Mouse (Mus musculus) forebrain, postnatal 0 days (tissue): ENCODE data around the gene Efcab11. TPM values are rescaled to one million over a fixed set of nuclear protein-coding genes. Genes with fewer than 3 reads are reported as not detected.

Experiments used
- ATAC-seq: fragments of 200-750 bp; cut with Nextera tagmentation; 2 replicates; pipeline ENCODE4 v1.8.0; 2017; ENCODE audit warnings: mild to moderate bottlenecking, moderate library complexity
- DNase-seq: peaks from one replicate; pipeline ENCODE4 v3.0.0-alpha.2; 2015
- H3K27ac ChIP-seq: fragments of 300-500 bp; sonication (generic); 2 replicates; pipeline ENCODE4 v1.5.1; 2014; ENCODE audit warnings: low read depth, mild to moderate bottlenecking, antibody characterized with exemption, low read length, moderate library complexity, mixed read lengths
- H3K27me3 ChIP-seq: fragments of 300-500 bp; sonication (generic); 2 replicates; pipeline ENCODE4 v1.6.1; 2014; ENCODE audit warnings: mild to moderate bottlenecking, low read length, mixed read lengths; ENCODE audit not compliant: insufficient read depth
- H3K36me3 ChIP-seq: fragments of 300-500 bp; sonication (generic); 2 replicates; pipeline ENCODE4 v1.6.1; 2014; ENCODE audit warnings: mild to moderate bottlenecking, moderate library complexity; ENCODE audit not compliant: insufficient read depth
- H3K4me1 ChIP-seq: fragments of 300-500 bp; sonication (generic); 2 replicates; pipeline ENCODE4 v1.6.1; 2014; ENCODE audit warnings: antibody characterized with exemption; ENCODE audit not compliant: insufficient read depth
- H3K4me2 ChIP-seq: fragments of 300-500 bp; sonication (generic); 2 replicates; pipeline ENCODE4 v1.6.1; 2014; ENCODE audit warnings: low read depth, mild to moderate bottlenecking, moderate library complexity
- H3K4me3 ChIP-seq: fragments of 300-500 bp; sonication (generic); 2 replicates; pipeline ENCODE4 v1.5.1; 2014; ENCODE audit warnings: low read depth, low read length, mixed read lengths
- H3K9ac ChIP-seq: fragments of 300-500 bp; sonication (generic); 2 replicates; pipeline ENCODE4 v1.6.1; 2014; ENCODE audit warnings: mild to moderate bottlenecking
- H3K9me3 ChIP-seq: fragments of 300-500 bp; sonication (generic); 2 replicates; pipeline ENCODE4 v1.6.1; 2016; ENCODE audit warnings: low read length
- CTCF ChIP-seq: sonication (generic); IDR thresholded peaks from 2 replicates; pipeline ENCODE4 v1.5.1; 2016; ENCODE audit warnings: antibody characterized with exemption, control low read depth, low read depth
- WGBS: fragments of 180-500 bp; shearing (Covaris S2); extraction: QIAGEN DNeasy Blood & Tissue Kit; methylation state at CpG from one replicate; pipeline ENCODE4 v1.1.7; 2014; 5-methylcytosine and 5-hydroxymethylcytosine counted together
- polyA plus RNA-seq: library from polyadenylated mRNA; unstranded; fragments of >200 nt; fragmentation: Nextera tagmentation; extraction: Ambion mirVana; gene quantifications from 2 replicates; pipeline ENCODE4 v1.2.1, GENCODE M21; 2015
- total RNA-seq: library from RNA; depleted of rRNA; stranded (reverse); fragments of >200 nt; gene quantifications from 2 replicates; pipeline ENCODE4 v1.2.3, GENCODE M21; 2014

Gene Efcab11
- total and polyA plus RNA-seq, 2 experiments from 2014 or later, result 3.3 to 3.7 TPM

DNA sequence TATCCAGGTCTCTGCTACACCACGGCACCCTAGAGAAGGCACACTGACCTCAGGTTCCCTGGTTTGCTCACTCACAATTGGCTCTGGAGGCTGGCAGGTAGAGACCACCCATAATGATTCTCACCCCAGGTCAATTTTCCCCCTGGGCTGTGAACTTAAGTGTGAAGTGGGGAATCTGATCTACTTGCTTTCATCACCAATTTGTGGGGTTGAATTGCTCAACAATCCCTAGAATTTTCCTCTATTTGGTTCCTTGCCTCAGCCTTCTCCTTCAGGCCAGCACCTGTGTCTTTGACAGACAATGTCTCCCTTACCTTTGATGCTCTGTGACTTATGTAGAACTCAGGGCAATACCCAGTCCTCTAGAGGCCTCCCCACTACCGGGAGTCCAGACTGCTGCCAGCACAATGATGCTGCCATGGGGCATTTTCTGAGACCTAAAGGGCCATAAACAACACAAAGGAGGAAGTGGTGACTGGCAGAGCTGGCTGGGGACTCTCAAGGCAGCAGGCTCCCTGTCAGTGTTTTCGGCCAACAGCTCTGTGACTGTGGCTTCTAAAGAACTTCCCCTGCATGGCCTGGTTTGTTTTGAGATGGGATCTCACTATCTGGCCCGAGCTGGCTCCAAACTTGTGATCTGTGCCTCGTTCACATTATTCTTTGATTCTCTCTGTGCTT is 94.8 kb downstream of the Efcab11 start:
- DNase-seq (no peak), ATAC-seq (no peak)
- Histone ChIP-seq H3K4me1 (peaks cover 3% of the 10 kb centered on the region; the same call in 1 of the 2 replicates), H3K4me2 (no peak overlapping the region), H3K36me3 (no peaks in the 10 kb centered on the region), H3K4me3 (no peak overlapping the region), H3K9ac (no peak overlapping the region), H3K27me3 (no peaks in the 10 kb centered on the region), H3K9me3 (no peaks in the 10 kb centered on the region), H3K27ac (no peak overlapping the region)
- WGBS, result 70% methylated on average over 5 of the region's 5 CpGs
- no peak for TF ChIP-seq CTCF

GRCm38 (mm10) chr12:99781774-99782173 is 102.5 kb downstream of the Efcab11 start:
- H3K36me3 ChIP-seq, result no peaks in the 10 kb centered on the region
- no peak overlapping the region for H3K4me3 ChIP-seq
- no peak overlapping the region for H3K4me2 ChIP-seq
- H3K9ac ChIP-seq, result no peak overlapping the region
- no peak for TF ChIP-seq CTCF
- H3K9me3 ChIP-seq, result no peaks in the 10 kb centered on the region
- no peaks in the 10 kb centered on the region for H3K4me1 ChIP-seq
- no peak overlapping the region for H3K27ac ChIP-seq
- DNase-seq (no peak), ATAC-seq (no peak)
- 82% methylated on average over 5 of the region's 5 CpGs for WGBS
- no peaks in the 10 kb centered on the region for H3K27me3 ChIP-seq

DNA sequence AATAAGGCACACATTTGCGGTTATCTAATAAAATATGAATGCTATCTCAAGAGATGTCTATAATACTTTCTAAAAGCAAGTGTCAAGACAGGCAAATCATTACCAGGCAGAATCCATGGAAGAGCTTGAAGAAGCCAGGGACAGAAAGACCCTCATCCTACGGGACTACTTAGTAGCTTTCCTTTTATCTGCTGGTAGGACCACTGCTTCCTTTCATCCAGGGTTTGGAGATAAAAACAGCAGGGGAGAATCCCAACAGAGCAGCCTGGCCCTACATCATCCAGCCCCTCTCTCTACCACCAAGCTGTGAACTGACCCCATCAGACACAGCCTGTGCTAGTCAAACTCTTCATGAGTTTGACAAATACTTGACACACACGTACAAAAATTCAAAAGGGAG is 103.8 kb downstream of the Efcab11 start:
- 82% methylated on average over 3 of the region's 3 CpGs for WGBS
- DNase-seq (no peak), ATAC-seq (no peak)
- H3K36me3 ChIP-seq, result no peaks in the 10 kb centered on the region
- no peak for TF ChIP-seq CTCF
- H3K27ac ChIP-seq, result no peak overlapping the region
- H3K4me3 ChIP-seq, result no peak overlapping the region
- H3K4me2 ChIP-seq, result no peak overlapping the region
- H3K9ac ChIP-seq, result no peak overlapping the region
- no peaks in the 10 kb centered on the region for H3K4me1 ChIP-seq
- no peaks in the 10 kb centered on the region for H3K27me3 ChIP-seq
- H3K9me3 ChIP-seq, result no peaks in the 10 kb centered on the region

GRCm38 (mm10) chr12:99779908-99780307 is 104.3 kb downstream of the Efcab11 start:
- no peak for ATAC-seq
- WGBS, result 31% methylated on average over 7 of the region's 7 CpGs
- H3K36me3 ChIP-seq, result no peaks in the 10 kb centered on the region
- no peaks in the 10 kb centered on the region for H3K9me3 ChIP-seq
- H3K27me3 ChIP-seq, result no peaks in the 10 kb centered on the region
- H3K4me2 ChIP-seq, result no peak overlapping the region
- DNase-seq, result no peak
- no peak overlapping the region for H3K4me3 ChIP-seq
- no peak overlapping the region for H3K9ac ChIP-seq
- TF ChIP-seq CTCF, result no peak
- no peaks in the 10 kb centered on the region for H3K4me1 ChIP-seq
- H3K27ac ChIP-seq, result no peak overlapping the region

GRCm38 (mm10) chr12:99776497-99777139 is 107.6 kb downstream of the Efcab11 start:
- Histone ChIP-seq H3K27ac (no peak overlapping the region), H3K27me3 (no peaks in the 10 kb centered on the region), H3K9ac (no peak overlapping the region), H3K4me2 (no peak overlapping the region), H3K4me1 (no peaks in the 10 kb centered on the region), H3K9me3 (no peaks in the 10 kb centered on the region), H3K36me3 (no peaks in the 10 kb centered on the region), H3K4me3 (no peak overlapping the region)
- TF ChIP-seq CTCF, result no peak
- no peak for DNase-seq
- WGBS, result 49% methylated on average over 8 of the region's 8 CpGs
- peak; percentile 34; the same call in 1 of the 2 replicates for ATAC-seq

DNA sequence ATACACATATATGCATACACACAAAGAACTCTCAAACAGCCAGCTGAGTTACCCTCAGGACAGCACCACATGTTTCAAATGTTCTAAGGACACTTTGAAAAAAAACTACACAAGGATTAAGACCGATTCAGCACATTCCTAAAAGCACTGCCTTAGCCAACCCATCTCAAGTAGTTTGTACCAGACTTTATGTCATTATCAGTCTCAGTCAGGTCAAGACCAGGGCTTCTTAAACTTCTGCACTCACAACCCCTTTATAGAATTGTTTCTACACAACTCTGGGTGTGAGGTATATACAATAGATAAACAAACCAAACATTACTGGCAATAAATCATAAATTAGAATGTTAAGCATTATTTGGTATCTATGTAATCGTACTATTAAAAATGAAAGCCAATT is 109.4 kb downstream of the Efcab11 start:
- WGBS, result 93% methylated on average over 2 of the region's 2 CpGs

GRCm38 (mm10) chr12:99773636-99774193 is 110.5 kb downstream of the Efcab11 start:
- WGBS, result 78% methylated on average over 5 of the region's 5 CpGs
- no peak for DNase-seq
- TF ChIP-seq CTCF, result no peak

More for the DNA sequence above, 109.4 kb downstream of the Efcab11 start:
- H3K4me1 ChIP-seq, result no peaks in the 10 kb centered on the region
- no peak overlapping the region for H3K27ac ChIP-seq
- no peaks in the 10 kb centered on the region for H3K9me3 ChIP-seq
- ATAC-seq, result no peak
- no peak for DNase-seq
- no peak overlapping the region for H3K9ac ChIP-seq
- no peaks in the 10 kb centered on the region for H3K36me3 ChIP-seq
- H3K4me2 ChIP-seq, result no peak overlapping the region
- TF ChIP-seq CTCF, result no peak
- H3K4me3 ChIP-seq, result no peak overlapping the region
- H3K27me3 ChIP-seq, result no peaks in the 10 kb centered on the region

More at GRCm38 (mm10) chr12:99773636-99774193, 110.5 kb downstream of the Efcab11 start:
- no peak overlapping the region for H3K4me2 ChIP-seq
- no peak overlapping the region for H3K27ac ChIP-seq
- no peak overlapping the region for H3K4me3 ChIP-seq
- ATAC-seq, result no peak
- H3K27me3 ChIP-seq, result no peaks in the 10 kb centered on the region
- H3K36me3 ChIP-seq, result no peaks in the 10 kb centered on the region
- no peaks in the 10 kb centered on the region for H3K4me1 ChIP-seq
- H3K9me3 ChIP-seq, result no peaks in the 10 kb centered on the region
- H3K9ac ChIP-seq, result no peak overlapping the region
